In the genomic region with DNA sequence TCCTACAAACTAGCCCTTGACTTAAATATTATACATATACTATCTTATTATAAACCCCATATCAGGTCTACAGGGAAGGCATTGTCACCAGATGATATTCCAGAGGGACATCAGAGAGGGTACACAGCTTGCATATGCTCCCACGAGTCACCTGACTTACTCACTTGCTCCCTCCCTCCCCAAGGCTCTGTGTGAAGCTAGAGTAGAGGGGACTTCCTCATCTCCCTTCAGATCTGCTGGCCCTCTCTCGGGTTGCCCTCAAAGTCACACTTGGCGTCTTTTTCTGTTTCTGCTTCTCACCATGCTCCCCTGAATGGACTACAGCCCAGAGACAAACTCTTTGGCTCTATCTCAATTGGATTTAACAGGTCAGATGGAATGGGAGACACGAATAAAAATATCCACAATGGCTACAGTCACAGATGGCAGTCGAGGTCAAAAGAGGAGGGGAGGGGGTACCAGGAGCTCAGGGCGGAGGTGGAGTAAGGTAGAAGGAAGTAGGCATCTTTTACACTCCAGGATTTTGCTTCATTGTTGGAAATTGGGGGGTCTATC, we compare ENCODE assay signal across 25 mouse cellular contexts. TPM values are rescaled to one million over a fixed set of nuclear protein-coding genes. Genes with fewer than 3 reads are reported as not detected.
"Had no signal": no experiment of that assay in that cellular context is flagged by ENCODE, and none has a peak within 500 bp of the region (broad histone marks: within the 10 kb centered on the region; RNA-seq: fewer than 3 reads in every experiment).

No protein-coding gene starts in this region.

- H3K27me3 ChIP-seq: liver, embryonic 15.5 days; neural tube, embryonic 15.5 days had no signal

- H3K9me3 ChIP-seq: liver, embryonic 15.5 days; midbrain, embryonic 10.5 days; neural tube, embryonic 15.5 days had no signal

- H3K4me3 ChIP-seq: liver, embryonic 15.5 days; midbrain, embryonic 10.5 days; myocyte; neural tube, embryonic 15.5 days had no signal

- H3K36me3 ChIP-seq: liver, embryonic 15.5 days; midbrain, embryonic 10.5 days; neural tube, embryonic 15.5 days had no signal

- H3K9ac ChIP-seq: liver, embryonic 15.5 days; neural tube, embryonic 15.5 days had no signal

- H3K27ac ChIP-seq: kidney, postnatal 0 days; liver, embryonic 15.5 days; midbrain, embryonic 10.5 days; neural tube, embryonic 15.5 days had no signal

- H3K4me1 ChIP-seq: liver, embryonic 15.5 days; midbrain, embryonic 10.5 days; neural tube, embryonic 15.5 days had no signal

- DNase-seq: kidney, adult 9 months; kidney, postnatal 36 days; layer of hippocampus, adult 9-11 months; layer of hippocampus, postnatal 36 days; lung, adult 2 months; lung, postnatal 36 days; midbrain, embryonic 14.5 days; right cerebral cortex, adult 18-20 months; right cerebral cortex, postnatal 25 days; thymus, postnatal 36 days had no signal

- H3K4me2 ChIP-seq: liver, embryonic 11.5 days; liver, embryonic 15.5 days; neural tube, embryonic 15.5 days had no signal

- ATAC-seq: lung, postnatal 0 days had no signal

RNA-seq across cellular contexts. Expression of gene Il9, which starts 19.9 kb away (rescaled TPM):
- total RNA-seq: layer of hippocampus, adult 18-20 months; layer of hippocampus, postnatal 36 days; left cerebral cortex, adult 8-10 months; left cerebral cortex, postnatal 25 days; megakaryocyte, adult 5-6 weeks had no signal
- polyA plus RNA-seq: kidney, postnatal 0 days; limb, embryonic 14.5 days; liver, embryonic 11.5 days; liver, embryonic 15.5 days; lung, adult 2 months; lung, postnatal 0 days; midbrain, embryonic 10.5 days; midbrain, embryonic 14.5 days; myocyte; neural tube, embryonic 11.5 days; neural tube, embryonic 15.5 days; stomach, embryonic 14.5 days had no signal

RNA-seq across cellular contexts. Expression of gene Fbxl21, which starts 20.3 kb away (rescaled TPM):
- total RNA-seq: megakaryocyte, adult 5-6 weeks had no signal

RNA-seq across cellular contexts. Expression of gene Lect2, which starts 46.4 kb away (rescaled TPM):
- total RNA-seq: layer of hippocampus, adult 18-20 months; layer of hippocampus, postnatal 36 days; left cerebral cortex, adult 8-10 months; left cerebral cortex, postnatal 25 days; megakaryocyte, adult 5-6 weeks had no signal
- polyA plus RNA-seq: limb, embryonic 14.5 days; lung, adult 2 months; lung, postnatal 0 days; midbrain, embryonic 10.5 days; midbrain, embryonic 14.5 days; myocyte; neural tube, embryonic 11.5 days; neural tube, embryonic 15.5 days; stomach, embryonic 14.5 days; thymus, postnatal 0 days had no signal
